Mouse (Mus musculus) kidney, embryonic 15.5 days (tissue): ENCODE data around the gene Cacng4. TPM values are rescaled to one million over a fixed set of nuclear protein-coding genes. Genes with fewer than 3 reads are reported as not detected.
A peak's percentile ranks its signal among the peaks of the same experiment; 100 is the strongest.

Experiments used
- ATAC-seq: fragments of 200-750 bp; cut with Nextera tagmentation; replicated peaks from 2 replicates; pipeline ENCODE4 v1.8.0; 2017; ENCODE audit warnings: moderate TSS enrichment; ENCODE audit not compliant: low FRiP score
- H3K27ac ChIP-seq: fragments of 300-500 bp; sonication (generic); 2 replicates; pipeline ENCODE4 v1.5.1; 2015; ENCODE audit warnings: mild to moderate bottlenecking, inconsistent platforms
- H3K27me3 ChIP-seq: fragments of 300-500 bp; sonication (generic); 2 replicates; pipeline ENCODE4 v1.6.1; 2015; ENCODE audit warnings: inconsistent platforms
- H3K36me3 ChIP-seq: fragments of 300-500 bp; sonication (generic); 2 replicates; pipeline ENCODE4 v1.6.1; 2015; ENCODE audit warnings: inconsistent platforms
- H3K4me1 ChIP-seq: fragments of 300-500 bp; sonication (generic); 2 replicates; pipeline ENCODE4 v1.6.1; 2015; ENCODE audit warnings: inconsistent platforms
- H3K4me2 ChIP-seq: fragments of 300-500 bp; sonication (generic); 2 replicates; pipeline ENCODE4 v1.6.1; 2015; ENCODE audit warnings: moderate library complexity, mild to moderate bottlenecking, inconsistent platforms
- H3K4me3 ChIP-seq: fragments of 300-500 bp; sonication (generic); replicated peaks from 2 replicates; pipeline ENCODE4 v1.5.1; 2015; ENCODE audit warnings: mild to moderate bottlenecking, inconsistent platforms
- H3K9ac ChIP-seq: fragments of 300-500 bp; sonication (generic); 2 replicates; pipeline ENCODE4 v1.6.1; 2015; ENCODE audit warnings: mild to moderate bottlenecking, inconsistent platforms
- H3K9me3 ChIP-seq: fragments of 300-500 bp; sonication (generic); replicated peaks from 2 replicates; pipeline ENCODE4 v1.6.1; 2016; ENCODE audit warnings: inconsistent platforms
- WGBS: fragments of 180-500 bp; shearing (Covaris S2); methylation state at CpG from one replicate; pipeline ENCODE4 v1.1.7; 2015; ENCODE audit warnings: mixed read lengths; 5-methylcytosine and 5-hydroxymethylcytosine counted together
- polyA plus RNA-seq: library from polyadenylated mRNA; unstranded; fragments of >200 nt; fragmentation: Nextera tagmentation; extraction: Ambion mirVana; gene quantifications from 2 replicates; pipeline ENCODE4 v1.2.1, GENCODE M21; 2015

The Cacng4 gene
- polyA plus RNA-seq, 1 experiment from 2014 or later = 3.3 TPM

GRCm38 (mm10) chr11:107731498-107731897 is 62.9 kb downstream of the Cacng4 start:
- no peak overlapping the region for H3K9ac ChIP-seq
- no peaks in the 10 kb centered on the region for H3K27me3 ChIP-seq
- H3K4me3 ChIP-seq = no peak overlapping the region
- H3K9me3 ChIP-seq = no peaks in the 10 kb centered on the region
- 70% methylated on average over 5 of the region's 5 CpGs for WGBS
- no peak overlapping the region for H3K4me2 ChIP-seq
- peaks cover 11% of the 10 kb centered on the region; the same call in 1 of the 2 replicates for H3K36me3 ChIP-seq
- H3K4me1 ChIP-seq = peaks cover 4% of the 10 kb centered on the region; the same call in 1 of the 2 replicates
- ATAC-seq = no peak
- H3K27ac ChIP-seq = no peak overlapping the region

- no peak overlapping the region for H3K27ac ChIP-seq
- WGBS = 71% methylated on average over 4 of the region's 4 CpGs
- H3K36me3 ChIP-seq = peaks cover 11% of the 10 kb centered on the region; the same call in 1 of the 2 replicates
- H3K27me3 ChIP-seq = no peaks in the 10 kb centered on the region
- no peaks in the 10 kb centered on the region for H3K9me3 ChIP-seq
- no peak overlapping the region for H3K9ac ChIP-seq
- H3K4me1 ChIP-seq = peaks cover 4% of the 10 kb centered on the region; the same call in 1 of the 2 replicates
- no peak overlapping the region for H3K4me2 ChIP-seq
- no peak for ATAC-seq
- no peak overlapping the region for H3K4me3 ChIP-seq
These were observed 63.4 kb downstream of the Cacng4 start for GRCm38 (mm10) chr11:107730940-107731339.

GRCm38 (mm10) chr11:107729141-107729540 is 65.2 kb downstream of the Cacng4 start:
- H3K9me3 ChIP-seq = no peaks in the 10 kb centered on the region
- no peak overlapping the region for H3K9ac ChIP-seq
- no peak overlapping the region for H3K27ac ChIP-seq
- H3K4me2 ChIP-seq = no peak overlapping the region
- H3K36me3 ChIP-seq = 0 out of 2 replicates have a peak, but pooled peaks cover under 1% of the 10 kb centered on the region
- ATAC-seq = no peak
- H3K27me3 ChIP-seq = no peaks in the 10 kb centered on the region
- no peak overlapping the region for H3K4me3 ChIP-seq
- H3K4me1 ChIP-seq = peaks cover 4% of the 10 kb centered on the region; the same call in 1 of the 2 replicates
- 83% methylated on average over 7 of the region's 7 CpGs for WGBS

- no peaks in the 10 kb centered on the region for H3K27me3 ChIP-seq
- H3K36me3 ChIP-seq = no peaks in the 10 kb centered on the region
- 75% methylated on average over 13 of the region's 13 CpGs for WGBS
- H3K4me2 ChIP-seq = no peak overlapping the region
- H3K9me3 ChIP-seq = no peaks in the 10 kb centered on the region
- no peak overlapping the region for H3K4me3 ChIP-seq
- H3K9ac ChIP-seq = no peak overlapping the region
- H3K4me1 ChIP-seq = peaks cover 4% of the 10 kb centered on the region; the same call in 1 of the 2 replicates
- H3K27ac ChIP-seq = no peak overlapping the region
- ATAC-seq = no peak
These were observed 66.1 kb downstream of the Cacng4 start for GRCm38 (mm10) chr11:107728073-107728863.

- H3K9ac ChIP-seq = no peak overlapping the region
- no peak overlapping the region for H3K4me2 ChIP-seq
- no peak for ATAC-seq
- WGBS = 84% methylated on average over 8 of the region's 8 CpGs
- peaks cover 4% of the 10 kb centered on the region; the same call in 1 of the 2 replicates for H3K4me1 ChIP-seq
- no peaks in the 10 kb centered on the region for H3K36me3 ChIP-seq
- H3K27me3 ChIP-seq = no peaks in the 10 kb centered on the region
- H3K9me3 ChIP-seq = no peaks in the 10 kb centered on the region
- H3K4me3 ChIP-seq = no peak overlapping the region
- no peak overlapping the region for H3K27ac ChIP-seq
These were observed 69.8 kb downstream of the Cacng4 start for GRCm38 (mm10) chr11:107724603-107725002.

GRCm38 (mm10) chr11:107721057-107721456 is 73.3 kb downstream of the Cacng4 start:
- ATAC-seq = no peak
- no peak overlapping the region for H3K27ac ChIP-seq
- H3K9me3 ChIP-seq = no peaks in the 10 kb centered on the region
- H3K4me2 ChIP-seq = no peak overlapping the region
- 72% methylated on average over 7 of the region's 7 CpGs for WGBS
- H3K27me3 ChIP-seq = no peaks in the 10 kb centered on the region
- H3K4me3 ChIP-seq = no peak overlapping the region
- no peaks in the 10 kb centered on the region for H3K36me3 ChIP-seq
- peaks cover 7% of the 10 kb centered on the region for H3K4me1 ChIP-seq
- H3K9ac ChIP-seq = no peak overlapping the region

GRCm38 (mm10) chr11:107720264-107721021 is 73.9 kb downstream of the Cacng4 start:
- Histone ChIP-seq H3K9ac (no peak overlapping the region), H3K27ac (no peak overlapping the region), H3K27me3 (no peaks in the 10 kb centered on the region), H3K4me2 (no peak overlapping the region), H3K4me1 (peaks cover 9% of the 10 kb centered on the region), H3K9me3 (no peaks in the 10 kb centered on the region), H3K4me3 (no peak overlapping the region), H3K36me3 (no peaks in the 10 kb centered on the region)
- no peak for ATAC-seq
- WGBS = 69% methylated on average over 9 of the region's 9 CpGs

- H3K4me1 ChIP-seq = peaks cover 17% of the 10 kb centered on the region
- 53% methylated on average over 16 of the region's 16 CpGs for WGBS
- no peak within 1 kb of the TSS for H3K4me3 ChIP-seq
- no peaks in the 10 kb centered on the region for H3K36me3 ChIP-seq
- no peaks in the 10 kb centered on the region for H3K27me3 ChIP-seq
- H3K9me3 ChIP-seq = no peaks in the 10 kb centered on the region
- no peak within 1 kb of the TSS for H3K4me2 ChIP-seq
- no peak within 1 kb of the TSS for H3K27ac ChIP-seq
- no peak within 1 kb of the TSS for H3K9ac ChIP-seq
- ATAC-seq = peak; percentile 82
These were observed 77.9 kb downstream of the Cacng4 start, which contains the start of gene Cacng1 for GRCm38 (mm10) chr11:107716332-107716938. Gene Cacng1, minus strand, starts transcription at chr11:107716522.

- no peaks in the 10 kb centered on the region for H3K9me3 ChIP-seq
- no peak overlapping the region for H3K27ac ChIP-seq
- H3K4me1 ChIP-seq = peaks cover 21% of the 10 kb centered on the region
- H3K4me3 ChIP-seq = no peak overlapping the region
- WGBS = 55% methylated on average over 7 of the region's 7 CpGs
- no peaks in the 10 kb centered on the region for H3K36me3 ChIP-seq
- no peak overlapping the region for H3K4me2 ChIP-seq
- no peaks in the 10 kb centered on the region for H3K27me3 ChIP-seq
- ATAC-seq = no peak
- no peak overlapping the region for H3K9ac ChIP-seq
These were observed 80.0 kb downstream of the Cacng4 start for GRCm38 (mm10) chr11:107714368-107714767.

GRCm38 (mm10) chr11:107710379-107710778 is 84.0 kb downstream of the Cacng4 start:
- no peak overlapping the region for H3K4me2 ChIP-seq
- no peaks in the 10 kb centered on the region for H3K27me3 ChIP-seq
- H3K4me3 ChIP-seq = no peak overlapping the region
- peaks cover 27% of the 10 kb centered on the region for H3K4me1 ChIP-seq
- WGBS = 53% methylated on average over 3 of the region's 3 CpGs
- H3K36me3 ChIP-seq = no peaks in the 10 kb centered on the region
- H3K9me3 ChIP-seq = no peaks in the 10 kb centered on the region
- ATAC-seq = no peak
- H3K9ac ChIP-seq = no peak overlapping the region
- H3K27ac ChIP-seq = no peak overlapping the region

- WGBS = 47% methylated on average over 20 of the region's 20 CpGs
- H3K9me3 ChIP-seq = no peaks in the 10 kb centered on the region
- H3K4me3 ChIP-seq = no peak overlapping the region
- no peak overlapping the region for H3K27ac ChIP-seq
- no peak overlapping the region for H3K9ac ChIP-seq
- H3K27me3 ChIP-seq = no peaks in the 10 kb centered on the region
- H3K4me1 ChIP-seq = peaks cover 40% of the 10 kb centered on the region
- no peaks in the 10 kb centered on the region for H3K36me3 ChIP-seq
- ATAC-seq = no peak
- no peak overlapping the region for H3K4me2 ChIP-seq
These were observed 86.3 kb downstream of the Cacng4 start for GRCm38 (mm10) chr11:107707897-107708610.
